Mouse (Mus musculus) lung, adult 2 months (tissue): ENCODE results near the gene Cdkal1.

Source experiments
- CTCF ChIP-seq: fragments of 200-500 bp; IDR thresholded peaks from 2 replicates; pipeline ENCODE4 v1.5.1; 2011; ENCODE audit warnings: mild to moderate bottlenecking, low read length, control low read depth; ENCODE audit not compliant: insufficient read depth
- POLR2A ChIP-seq: fragments of 200-500 bp; IDR thresholded peaks from 2 replicates; pipeline ENCODE4 v1.6.1; 2011; ENCODE audit warnings: low read depth, mild to moderate bottlenecking, control low read depth, low read length, borderline replicate concordance; ENCODE audit errors: extremely low read depth

DNA sequence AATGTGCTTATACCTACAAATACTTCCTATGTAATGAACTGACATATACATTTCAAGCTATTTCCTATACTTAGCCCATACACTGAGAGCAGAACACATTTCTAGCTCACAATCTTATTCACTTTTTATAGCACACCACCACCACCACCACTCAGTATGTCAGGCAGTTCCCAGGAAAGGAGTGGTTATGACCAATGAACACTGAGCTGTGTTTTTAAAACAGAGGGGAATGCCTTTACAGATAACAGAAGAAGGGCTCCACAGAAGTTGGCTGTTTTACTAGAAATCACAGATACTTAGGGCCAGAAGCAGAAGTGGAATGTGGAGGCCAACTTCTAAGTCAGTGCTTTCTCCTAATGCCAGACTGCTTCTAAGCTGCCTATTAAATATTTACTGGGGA lies 121.0 kb downstream of the Cdkal1 start:
- TF ChIP-seq POLR2A (no peak), CTCF (no peak)
